Mouse (Mus musculus): ENCODE data around the gene Zfp61. TPM values are rescaled to one million over a fixed set of nuclear protein-coding genes. Genes with fewer than 3 reads are reported as not detected.
"Not testable (repeated sequence)": the region's sequence is repeated elsewhere in the genome, so short reads cannot be mapped to it uniquely, and the experiment has no call there.

Zfp61 gene
- polyA plus RNA-seq, 1 experiment from 2014 or later, result 21.7 TPM

DNA sequence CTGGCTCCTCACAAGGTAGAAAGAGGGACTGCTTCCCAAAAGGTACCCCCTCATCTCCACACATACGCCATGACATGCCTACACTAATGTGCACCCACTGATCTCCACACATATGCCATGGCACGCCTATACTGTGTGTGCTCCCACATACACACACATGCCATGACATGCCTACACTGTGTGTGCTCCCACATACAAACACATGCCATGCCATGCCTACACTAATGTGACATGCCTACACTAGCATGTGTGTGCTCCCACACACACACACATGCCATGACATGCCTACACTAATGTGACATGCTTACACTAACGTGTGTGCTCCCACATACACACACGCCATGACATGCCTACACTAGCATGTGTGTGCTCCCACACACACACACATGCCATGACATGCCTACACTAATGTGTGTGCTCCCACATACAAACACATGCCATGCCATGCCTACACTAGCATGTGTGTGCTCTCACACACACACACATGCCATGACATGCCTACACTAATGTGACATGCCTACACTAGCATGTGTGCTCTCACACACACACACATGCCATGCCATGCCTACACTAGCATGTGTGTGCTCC, 10.8 kb downstream of the Zfp61 start:
- no peaks in the 10 kb centered on the region for H3K27me3 ChIP-seq (replicated peaks; ENCODE audit: control insufficient read depth, insufficient read depth, low read length)
- H3K4me3 ChIP-seq (ENCODE audit: low read length), result no peak overlapping the region
- no peak overlapping the region for H3K27ac ChIP-seq (ENCODE audit: low read length)
- H3K9me3 ChIP-seq (ENCODE audit: control insufficient read depth, low read length), result no peaks in the 10 kb centered on the region
- no peaks in the 10 kb centered on the region for H3K4me1 ChIP-seq (ENCODE audit: control insufficient read depth, insufficient read depth, low read length)
- no peak for ATAC-seq
- no peak overlapping the region for H3K9ac ChIP-seq (ENCODE audit: low read depth, low read length)
- no peak overlapping the region for H3K4me2 ChIP-seq (ENCODE audit: low read depth, low read length)
- 95% methylated on average over 4 of the region's 4 CpGs for WGBS
- H3K36me3 ChIP-seq (ENCODE audit: control insufficient read depth, insufficient read depth, low read length), result peaks cover 19% of the 10 kb centered on the region

DNA sequence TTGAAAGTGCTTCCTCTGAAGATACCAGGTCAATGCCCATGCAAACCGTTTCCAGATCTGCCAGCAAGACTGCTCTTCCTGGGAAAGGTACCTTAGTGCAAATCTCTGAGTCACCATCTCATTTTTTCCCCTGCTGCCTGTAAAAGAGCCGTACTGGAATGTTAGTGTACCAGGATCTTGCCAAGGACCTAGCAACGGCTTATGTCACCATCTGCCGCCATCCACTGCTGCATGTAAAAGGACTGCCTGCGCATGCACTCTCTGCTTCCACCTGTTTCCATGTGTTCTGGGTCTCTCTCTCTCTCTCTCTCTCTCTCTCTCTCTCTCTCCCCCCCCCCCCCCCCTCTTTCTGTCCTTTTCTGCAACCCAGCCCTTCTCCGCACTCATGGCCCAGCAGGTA, 12.5 kb downstream of the Zfp61 start:
- Histone ChIP-seq H3K27me3 (replicated peaks; ENCODE audit: control insufficient read depth, insufficient read depth, low read length) (no peaks in the 10 kb centered on the region), H3K4me2 (ENCODE audit: low read depth, low read length) (no peak overlapping the region), H3K27ac (ENCODE audit: low read length) (no peak overlapping the region), H3K36me3 (ENCODE audit: control insufficient read depth, insufficient read depth, low read length) (peaks cover 19% of the 10 kb centered on the region), H3K9me3 (ENCODE audit: control insufficient read depth, low read length) (0 out of 2 replicates have a peak, but pooled peaks cover 4% of the 10 kb centered on the region), H3K9ac (ENCODE audit: low read depth, low read length) (no peak overlapping the region), H3K4me3 (ENCODE audit: low read length) (no peak overlapping the region), H3K4me1 (ENCODE audit: control insufficient read depth, insufficient read depth, low read length) (no peaks in the 10 kb centered on the region)
- ATAC-seq, result no peak
- WGBS, result 92% methylated on average over 6 of the region's 6 CpGs

DNA sequence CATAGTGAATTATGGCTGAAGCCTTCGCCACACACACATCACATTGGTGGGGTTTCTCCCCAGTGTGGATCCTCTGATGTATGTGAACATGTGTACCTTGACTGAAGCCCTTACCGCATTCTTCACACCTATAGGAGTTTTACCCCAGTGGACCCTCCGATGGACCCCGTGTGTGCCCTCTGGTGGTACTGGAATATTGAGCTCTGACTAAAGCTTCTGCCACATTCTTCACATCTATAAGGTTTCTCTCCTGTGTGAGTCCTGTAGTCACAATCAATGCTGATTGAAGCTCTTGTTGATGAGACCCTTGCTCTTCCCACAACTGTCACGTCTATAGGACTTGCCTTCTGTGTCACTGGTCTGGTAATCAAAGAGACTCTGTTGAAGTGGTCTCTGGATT, 13.4 kb downstream of the Zfp61 start:
- no peak overlapping the region for H3K4me3 ChIP-seq (ENCODE audit: low read length)
- no peak overlapping the region for H3K9ac ChIP-seq (ENCODE audit: low read depth, low read length)
- H3K4me2 ChIP-seq (ENCODE audit: low read depth, low read length), result no peak overlapping the region
- no peaks in the 10 kb centered on the region for H3K4me1 ChIP-seq (ENCODE audit: control insufficient read depth, insufficient read depth, low read length)
- no peak for ATAC-seq
- H3K9me3 ChIP-seq (ENCODE audit: control insufficient read depth, low read length), result 0 out of 2 replicates have a peak, but pooled peaks cover 4% of the 10 kb centered on the region
- H3K27ac ChIP-seq (ENCODE audit: low read length), result no peak overlapping the region
- WGBS, result 87% methylated on average over 5 of the region's 5 CpGs
- no peaks in the 10 kb centered on the region for H3K27me3 ChIP-seq (replicated peaks; ENCODE audit: control insufficient read depth, insufficient read depth, low read length)
- H3K36me3 ChIP-seq (ENCODE audit: control insufficient read depth, insufficient read depth, low read length), result peaks cover 17% of the 10 kb centered on the region

DNA sequence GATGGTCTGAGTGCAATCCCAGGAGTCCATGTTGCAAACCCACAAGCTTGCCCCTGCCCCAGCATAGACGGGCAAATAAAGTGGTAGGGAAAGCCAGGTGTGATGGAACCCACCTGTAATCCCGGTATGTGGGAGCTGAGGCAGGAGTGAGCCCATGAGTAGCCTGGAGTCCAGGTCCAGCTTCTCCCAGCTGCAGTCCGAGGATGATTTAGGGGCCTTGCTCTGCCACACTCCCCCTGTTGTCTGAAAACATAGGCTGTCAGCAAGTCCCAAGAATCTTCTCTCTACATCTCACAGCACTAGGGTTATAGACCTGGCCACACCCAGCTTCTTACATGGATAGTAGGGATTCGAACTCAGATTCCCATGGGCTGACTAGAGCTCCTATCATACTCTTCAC, 14.1 kb downstream of the Zfp61 start:
- Histone ChIP-seq H3K36me3 (ENCODE audit: control insufficient read depth, insufficient read depth, low read length) (peaks cover 12% of the 10 kb centered on the region), H3K9ac (ENCODE audit: low read depth, low read length) (no peak overlapping the region), H3K9me3 (ENCODE audit: control insufficient read depth, low read length) (0 out of 2 replicates have a peak, but pooled peaks cover 4% of the 10 kb centered on the region), H3K4me1 (ENCODE audit: control insufficient read depth, insufficient read depth, low read length) (no peaks in the 10 kb centered on the region), H3K4me3 (ENCODE audit: low read length) (no peak overlapping the region), H3K27ac (ENCODE audit: low read length) (no peak overlapping the region), H3K4me2 (ENCODE audit: low read depth, low read length) (no peak overlapping the region), H3K27me3 (replicated peaks; ENCODE audit: control insufficient read depth, insufficient read depth, low read length) (no peaks in the 10 kb centered on the region)
- ATAC-seq, result no peak
- WGBS, result 70% methylated on average over 4 of the region's 4 CpGs

DNA sequence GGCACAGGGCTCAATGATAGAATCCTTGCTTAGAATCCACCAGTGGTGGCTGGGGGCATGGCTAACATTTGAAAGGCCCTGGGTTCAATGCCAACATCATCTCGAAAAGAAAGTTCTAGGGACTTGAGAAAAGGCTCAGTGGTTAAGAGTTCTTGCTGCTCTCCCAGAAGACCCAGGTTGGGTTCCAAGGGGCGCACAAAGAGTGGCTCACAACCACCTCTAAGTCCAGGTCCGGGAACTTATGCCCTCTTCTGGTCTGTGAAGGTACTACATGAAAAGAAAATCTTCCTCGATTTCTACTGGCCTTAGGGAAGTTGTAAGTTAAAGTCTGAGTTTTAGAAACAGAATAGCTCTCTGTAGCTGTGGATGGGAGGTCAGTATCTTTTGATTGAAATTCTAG, 14.9 kb downstream of the Zfp61 start:
- H3K4me1 ChIP-seq (ENCODE audit: control insufficient read depth, insufficient read depth, low read length), result no peaks in the 10 kb centered on the region
- no peak overlapping the region for H3K9ac ChIP-seq (ENCODE audit: low read depth, low read length)
- no peaks in the 10 kb centered on the region for H3K27me3 ChIP-seq (replicated peaks; ENCODE audit: control insufficient read depth, insufficient read depth, low read length)
- H3K9me3 ChIP-seq (ENCODE audit: control insufficient read depth, low read length), result 0 out of 2 replicates have a peak, but pooled peaks cover 4% of the 10 kb centered on the region
- WGBS, result 54% methylated on average over 4 of the region's 4 CpGs
- no peak overlapping the region for H3K4me2 ChIP-seq (ENCODE audit: low read depth, low read length)
- H3K27ac ChIP-seq (ENCODE audit: low read length), result no peak overlapping the region
- no peak overlapping the region for H3K4me3 ChIP-seq (ENCODE audit: low read length)
- H3K36me3 ChIP-seq (ENCODE audit: control insufficient read depth, insufficient read depth, low read length), result peaks cover 4% of the 10 kb centered on the region
- no peak for ATAC-seq

DNA sequence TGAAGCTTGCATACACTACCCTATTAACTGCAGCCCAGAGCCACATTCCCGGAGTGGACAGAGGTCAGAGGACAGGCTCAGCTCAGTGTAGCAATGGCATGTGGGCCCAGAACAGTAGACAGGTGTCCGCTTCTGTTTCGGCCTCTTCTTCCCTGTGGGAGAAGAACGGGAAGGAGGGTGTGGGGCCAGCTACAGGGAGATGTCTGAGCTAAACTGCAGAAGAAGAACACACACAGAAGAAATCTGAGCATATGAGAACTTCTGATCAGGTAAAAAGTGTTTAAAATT, 20.2 kb downstream of the Zfp61 start:
- WGBS, result 59% methylated on average over 4 of the region's 4 CpGs
- Histone ChIP-seq H3K9me3 (ENCODE audit: control insufficient read depth, low read length) (0 out of 2 replicates have a peak, but pooled peaks cover 4% of the 10 kb centered on the region), H3K4me3 (ENCODE audit: low read length) (no peak overlapping the region), H3K4me1 (ENCODE audit: control insufficient read depth, insufficient read depth, low read length) (no peaks in the 10 kb centered on the region), H3K27ac (ENCODE audit: low read length) (no peak overlapping the region), H3K4me2 (ENCODE audit: low read depth, low read length) (no peak overlapping the region), H3K27me3 (replicated peaks; ENCODE audit: control insufficient read depth, insufficient read depth, low read length) (no peaks in the 10 kb centered on the region), H3K9ac (ENCODE audit: low read depth, low read length) (no peak overlapping the region), H3K36me3 (ENCODE audit: control insufficient read depth, insufficient read depth, low read length) (no peaks in the 10 kb centered on the region)
- no peak for ATAC-seq

DNA sequence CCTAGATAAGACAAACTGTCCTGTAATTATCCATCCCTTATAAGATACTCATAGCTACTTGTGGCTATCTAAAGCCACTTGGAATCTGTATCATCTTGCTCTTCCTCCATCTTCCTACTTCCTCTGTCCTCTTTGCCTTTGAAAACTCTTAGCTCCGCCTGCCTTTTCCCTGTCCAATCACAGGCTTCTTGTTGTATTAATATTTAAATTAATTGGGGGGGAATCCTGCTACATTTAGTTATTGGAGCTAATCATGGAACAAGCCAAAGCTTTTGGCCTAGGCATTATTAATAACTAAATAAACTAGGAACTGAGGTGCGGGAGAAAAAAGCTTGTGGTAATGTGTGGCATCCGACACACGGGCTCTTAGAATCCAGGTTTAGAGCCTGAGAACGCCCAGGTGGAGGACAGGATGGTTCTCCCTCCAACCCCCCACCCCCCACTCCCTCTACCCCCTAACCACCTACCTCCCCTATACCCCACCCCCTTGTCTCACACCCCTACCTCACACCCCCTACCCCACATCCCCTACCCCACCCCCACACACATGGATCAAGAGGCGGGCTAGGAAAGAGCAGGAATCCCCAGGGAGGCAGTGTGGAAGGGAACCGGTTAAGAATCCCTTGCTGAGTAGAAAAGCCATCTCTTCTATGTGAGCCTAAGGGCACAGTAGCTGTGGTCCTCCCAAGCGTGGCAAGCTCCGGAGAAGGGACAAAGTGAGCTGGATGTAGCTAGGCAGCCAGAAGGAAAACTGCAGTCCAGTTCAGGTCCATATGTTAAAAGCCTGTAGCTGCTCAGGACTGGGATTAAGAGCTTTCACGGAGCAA, 20.8 kb downstream of the Zfp61 start:
- no peak overlapping the region for H3K4me2 ChIP-seq (ENCODE audit: low read depth, low read length)
- 57% methylated on average over 10 of the region's 10 CpGs for WGBS
- no peaks in the 10 kb centered on the region for H3K4me1 ChIP-seq (ENCODE audit: control insufficient read depth, insufficient read depth, low read length)
- no peak overlapping the region for H3K9ac ChIP-seq (ENCODE audit: low read depth, low read length)
- H3K4me3 ChIP-seq (ENCODE audit: low read length), result no peak overlapping the region
- 0 out of 2 replicates have a peak, but pooled peaks cover 4% of the 10 kb centered on the region for H3K9me3 ChIP-seq (ENCODE audit: control insufficient read depth, low read length)
- H3K27ac ChIP-seq (ENCODE audit: low read length), result no peak overlapping the region
- H3K36me3 ChIP-seq (ENCODE audit: control insufficient read depth, insufficient read depth, low read length), result no peaks in the 10 kb centered on the region
- ATAC-seq, result no peak
- H3K27me3 ChIP-seq (replicated peaks; ENCODE audit: control insufficient read depth, insufficient read depth, low read length), result no peaks in the 10 kb centered on the region

DNA sequence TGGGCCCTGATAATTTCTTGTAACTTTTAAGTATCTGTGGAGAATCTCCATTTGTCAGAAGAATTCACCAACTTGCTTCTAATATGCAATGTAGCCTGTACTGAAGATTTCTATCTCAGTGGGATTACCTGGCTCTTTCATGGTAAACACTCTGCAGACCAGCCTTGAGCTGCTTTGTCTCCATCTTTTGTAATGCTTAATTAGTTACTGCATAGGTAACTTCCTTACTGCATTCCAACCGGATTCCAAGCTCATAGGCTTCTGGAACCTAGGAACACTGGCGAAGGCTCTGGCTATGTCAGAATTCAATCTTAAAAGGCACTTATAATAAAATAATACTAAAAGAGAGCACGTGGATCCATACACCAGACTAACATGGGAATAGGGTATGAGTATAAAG, 22.3 kb downstream of the Zfp61 start:
- H3K4me1 ChIP-seq (ENCODE audit: control insufficient read depth, insufficient read depth, low read length); ATAC-seq: not testable (repeated sequence)
- WGBS, result 88% methylated on average over 3 of the region's 3 CpGs

DNA sequence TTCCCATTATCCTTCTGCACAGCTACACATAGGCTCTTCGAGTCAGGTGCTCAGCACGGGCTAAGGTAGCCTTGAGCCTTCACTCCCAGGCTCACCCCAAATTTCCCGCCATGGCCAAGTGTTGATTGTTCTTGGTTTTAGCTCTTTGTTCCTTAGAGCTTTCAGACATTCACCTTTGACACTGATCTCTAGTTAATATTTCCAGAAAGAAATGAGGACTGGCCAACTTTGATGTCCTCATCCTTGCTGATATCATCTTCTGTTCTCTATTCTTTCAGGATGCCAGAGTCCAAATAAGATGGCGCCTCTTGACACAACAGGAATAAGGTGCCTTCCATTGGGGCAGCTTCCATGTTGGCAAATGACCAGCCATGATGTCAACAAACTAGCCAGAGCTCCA, 26.6 kb downstream of the Zfp61 start:
- WGBS, result 94% methylated on average over 4 of the region's 4 CpGs
- no peak overlapping the region for H3K4me3 ChIP-seq (ENCODE audit: low read length)
- peaks cover 5% of the 10 kb centered on the region; the same call in 1 of the 2 replicates for H3K36me3 ChIP-seq (ENCODE audit: control insufficient read depth, insufficient read depth, low read length)
- no peak for ATAC-seq
- H3K9ac ChIP-seq (ENCODE audit: low read depth, low read length), result no peak overlapping the region
- H3K4me2 ChIP-seq (ENCODE audit: low read depth, low read length), result no peak overlapping the region
- no peak overlapping the region for H3K27ac ChIP-seq (ENCODE audit: low read length)
- peaks cover 4% of the 10 kb centered on the region; the same call in 1 of the 2 replicates for H3K4me1 ChIP-seq (ENCODE audit: control insufficient read depth, insufficient read depth, low read length)
- no peaks in the 10 kb centered on the region for H3K27me3 ChIP-seq (replicated peaks; ENCODE audit: control insufficient read depth, insufficient read depth, low read length)
- H3K9me3 ChIP-seq (ENCODE audit: control insufficient read depth, low read length), result no peaks in the 10 kb centered on the region

More for the DNA sequence above, 22.3 kb downstream of the Zfp61 start:
- H3K27ac ChIP-seq (ENCODE audit: low read length); H3K36me3 ChIP-seq (ENCODE audit: control insufficient read depth, insufficient read depth, low read length); H3K4me3 ChIP-seq (ENCODE audit: low read length); H3K4me2 ChIP-seq (ENCODE audit: low read depth, low read length); H3K9me3 ChIP-seq (ENCODE audit: control insufficient read depth, low read length); H3K27me3 ChIP-seq (replicated peaks; ENCODE audit: control insufficient read depth, insufficient read depth, low read length); H3K9ac ChIP-seq (ENCODE audit: low read depth, low read length): not testable (repeated sequence)

Measured in intestine, embryonic 16.5 days (tissue).